11 mouse cellular contexts compared by ENCODE assay signal in genomic region chr4:32156965-32157364, GRCm38 (mm10).
"Had no signal": no experiment of that assay in that cellular context is flagged by ENCODE, and none has a peak within 500 bp of the region (broad histone marks: within the 10 kb centered on the region; RNA-seq: fewer than 3 reads in every experiment).

No protein-coding gene starts in this region.

- H3K9me3 ChIP-seq: liver, embryonic 13.5 days; midbrain, embryonic 13.5 days; neural tube, embryonic 15.5 days had no signal

- ATAC-seq: liver, postnatal 0 days; midbrain, embryonic 13.5 days had no signal

- H3K27me3 ChIP-seq: liver, embryonic 13.5 days; midbrain, embryonic 13.5 days; neural tube, embryonic 15.5 days had no signal

- H3K36me3 ChIP-seq: liver, embryonic 13.5 days; midbrain, embryonic 13.5 days; neural tube, embryonic 15.5 days had no signal

- H3K27ac ChIP-seq: liver, embryonic 13.5 days; macrophage; midbrain, embryonic 13.5 days; neural tube, embryonic 15.5 days had no signal

- H3K4me3 ChIP-seq: liver, embryonic 13.5 days; midbrain, embryonic 13.5 days; neural tube, embryonic 15.5 days had no signal

- DNase-seq: kidney, postnatal 10 days; liver; liver, embryonic 13.5 days; liver, postnatal 0 days; lung, postnatal 10 days; right cerebral cortex, adult 18-20 months; right cerebral cortex, postnatal 25 days; thymus, postnatal 36 days had no signal
